Mouse (Mus musculus) testis, adult 2 months (tissue): ENCODE data around the gene Ppp4r3a.

ENCODE experiments used
- CTCF ChIP-seq: fragments of 200-500 bp; IDR thresholded peaks from 2 replicates; pipeline ENCODE4 v1.5.1; 2012; ENCODE audit warnings: low read depth, mild to moderate bottlenecking, inconsistent platforms, low read length, moderate library complexity; ENCODE audit not compliant: control insufficient read depth, insufficient read depth, insufficient replicate concordance
- POLR2A ChIP-seq: fragments of 200-500 bp; IDR thresholded peaks from 2 replicates; pipeline ENCODE4 v1.6.1; 2012; ENCODE audit warnings: low read depth, mild to moderate bottlenecking, inconsistent platforms, low read length, moderate library complexity; ENCODE audit not compliant: control insufficient read depth

- TF ChIP-seq POLR2A = no peak
- TF ChIP-seq CTCF = no peak
These were observed 19.1 kb upstream of the Ppp4r3a start for GRCm38 (mm10) chr12:101102648-101103047.
